Mouse (Mus musculus): ENCODE results near the gene Dpm2. TPM values are rescaled to one million over a fixed set of nuclear protein-coding genes. Genes with fewer than 3 reads are reported as not detected.

The Dpm2 gene
- polyA plus RNA-seq (2012; rRNA removed) = 86.8 and 96.2 TPM in 2 replicates

GRCm38 (mm10) chr2:32570698-32571494 is at the start of gene Dpm2:
Gene Dpm2, plus strand, starts transcription at chr2:32570858.

GRCm38 (mm10) chr2:32534733-32535471 is 35.8 kb upstream of the Dpm2 start, which contains the start of gene Fam102a:
Gene Fam102a, plus strand, starts transcription at chr2:32535332.

GRCm38 (mm10) chr2:32574497-32574896 is 3.8 kb downstream of the Dpm2 start, which contains the start of gene Pip5kl1:
Gene Pip5kl1, plus strand, starts transcription at chr2:32574797.

GRCm38 (mm10) chr2:32575586-32576160 is 5.0 kb downstream of the Dpm2 start, which contains the start of gene 9430097D07Rik:
Gene 9430097D07Rik, minus strand, starts transcription at chr2:32575684.

GRCm38 (mm10) chr2:32586871-32587351 is 16.3 kb downstream of the Dpm2 start, which contains the start of gene St6galnac4:
Gene St6galnac4, plus strand, starts transcription at chr2:32587095.

GRCm38 (mm10) chr2:32599409-32599808 is 28.8 kb downstream of the Dpm2 start, which contains the start of gene St6galnac6:
Gene St6galnac6, plus strand, starts transcription at chr2:32599709.

GRCm38 (mm10) chr2:32621517-32621859 is 50.8 kb downstream of the Dpm2 start, which contains the start of gene Ak1:
Gene Ak1, plus strand, starts transcription at chr2:32621758.

Other genes with a start within 250 kb of the Dpm2 start
- gene Ciz1, start 218.5 kb upstream of the Dpm2 start, polyA plus RNA-seq (2012; rRNA removed) = 89.3 and 95.4 TPM in 2 replicates
- gene Dnm1, start 217.5 kb upstream of the Dpm2 start, polyA plus RNA-seq (2012; rRNA removed) = 52.3 and 67.7 TPM in 2 replicates
- 181 and 277 TPM in 2 replicates for gene 1110008P14Rik, start 188.9 kb upstream of the Dpm2 start, polyA plus RNA-seq (2012; rRNA removed)
- gene Lcn2, start 182.6 kb upstream of the Dpm2 start, polyA plus RNA-seq (2012; rRNA removed) = 3.1 and 5.2 TPM in 2 replicates
- gene Ptges2, start 175.0 kb upstream of the Dpm2 start, polyA plus RNA-seq (2012; rRNA removed) = 10.3 and 18.3 TPM in 2 replicates
- gene Naif1, start 120.4 kb upstream of the Dpm2 start, polyA plus RNA-seq (2012; rRNA removed) = 1.9 and 2.8 TPM in 2 replicates
- 6.2 and 11.1 TPM in 2 replicates for gene Slc25a25, start 119.4 kb upstream of the Dpm2 start, polyA plus RNA-seq (2012; rRNA removed)
- 43.7 and 54.8 TPM in 2 replicates for gene Fam102a, start 35.5 kb upstream of the Dpm2 start, polyA plus RNA-seq (2012; rRNA removed)
- gene Pip5kl1, start 3.9 kb downstream of the Dpm2 start, polyA plus RNA-seq (2012; rRNA removed) = 0.16 and 0.27 TPM in 2 replicates
- not detected in 2 replicates for gene 9430097D07Rik, start 4.8 kb downstream of the Dpm2 start, polyA plus RNA-seq (2012; rRNA removed)
- 5.9 and 7.3 TPM in 2 replicates for gene St6galnac4, start 16.2 kb downstream of the Dpm2 start, polyA plus RNA-seq (2012; rRNA removed)
- 11.4 and 25.4 TPM in 2 replicates for gene St6galnac6, start 28.9 kb downstream of the Dpm2 start, polyA plus RNA-seq (2012; rRNA removed)
- 29.4 and 34.1 TPM in 2 replicates for gene Ak1, start 50.9 kb downstream of the Dpm2 start, polyA plus RNA-seq (2012; rRNA removed)
- 54.6 and 61.2 TPM in 2 replicates for gene Eng, start 75.7 kb downstream of the Dpm2 start, polyA plus RNA-seq (2012; rRNA removed)
- gene Fpgs, start 133.3 kb downstream of the Dpm2 start, polyA plus RNA-seq (2012; rRNA removed) = 50.8 and 58.7 TPM in 2 replicates
- gene Cdk9, start 142.2 kb downstream of the Dpm2 start, polyA plus RNA-seq (2012; rRNA removed) = 42.2 and 43.4 TPM in 2 replicates
- 7.9 and 8.4 TPM in 2 replicates for gene Sh2d3c, start 150.2 kb downstream of the Dpm2 start, polyA plus RNA-seq (2012; rRNA removed)
- gene 6330409D20Rik, start 170.2 kb downstream of the Dpm2 start, polyA plus RNA-seq (2012; rRNA removed) = 0.15 TPM in 1 of 2 replicates, not detected in the other
- 45.8 and 55.4 TPM in 2 replicates for gene Tor2a, start 186.4 kb downstream of the Dpm2 start, polyA plus RNA-seq (2012; rRNA removed)
- 0.16 and 0.66 TPM in 2 replicates for gene Ttc16, start 204.8 kb downstream of the Dpm2 start, polyA plus RNA-seq (2012; rRNA removed)
- gene Ptrh1, start 204.9 kb downstream of the Dpm2 start, polyA plus RNA-seq (2012; rRNA removed) = 15.0 and 18.2 TPM in 2 replicates
- gene Cfap157, start 213.6 kb downstream of the Dpm2 start, polyA plus RNA-seq (2012; rRNA removed) = not detected in 2 replicates

All from stomach, adult 2 months (tissue).